Comparison of ENCODE assay signal across 18 mouse cellular contexts in the genomic region with DNA sequence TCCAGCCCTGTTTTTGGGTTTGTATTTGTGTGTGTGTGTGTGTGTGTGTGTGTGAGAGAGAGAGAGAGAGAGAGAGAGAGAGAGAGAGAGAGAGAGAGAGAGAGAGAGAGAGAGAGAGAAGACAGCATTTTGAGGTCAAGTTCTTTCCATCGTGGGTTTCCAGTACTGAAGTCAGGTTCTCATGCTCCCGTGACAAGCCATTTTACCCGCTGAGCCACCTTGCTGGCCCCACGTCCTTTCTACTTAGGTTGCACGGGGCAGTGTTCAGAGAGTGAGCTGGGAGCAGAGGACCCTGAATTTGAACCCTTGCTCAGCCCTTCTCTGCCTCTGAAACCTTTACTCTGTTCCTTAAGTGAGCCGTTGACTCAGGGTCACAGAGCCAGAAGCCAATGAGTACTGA. TPM values are rescaled to one million over a fixed set of nuclear protein-coding genes. Genes with fewer than 3 reads are reported as not detected.
DNase-seq lines count a peak whose midpoint lies in the region; ATAC-seq and TF ChIP-seq lines count a peak whose summit lies in the region.
"Had no signal": no experiment of that assay in that cellular context is flagged by ENCODE, and none has a peak within 500 bp of the region (broad histone marks: within the 10 kb centered on the region; RNA-seq: fewer than 3 reads in every experiment).

No protein-coding gene starts in this region.

- 66% methylated on average over 6 of the region's 6 CpGs for WGBS in kidney, embryonic 15.5 days
- WGBS in thymus, adult 2 months, result 51% methylated on average over 6 of the region's 6 CpGs
- WGBS in forebrain, embryonic 11.5 days, result 85% methylated on average over 6 of the region's 6 CpGs

- no peak for TF ChIP-seq POLR2A in thymus, adult 2 months (IDR thresholded peaks at IDR 0.05; ENCODE audit: control insufficient read depth, extremely low read depth, insufficient read depth, low read length, poor library complexity)

- H3K9ac ChIP-seq in kidney, embryonic 15.5 days, result no peak overlapping the region
- H3K9ac ChIP-seq in forebrain, embryonic 11.5 days (ENCODE audit: low read length), result no peak overlapping the region
- H3K9ac ChIP-seq: heart, embryonic 15.5 days; hindbrain, embryonic 13.5 days had no signal

- H3K27ac ChIP-seq in kidney, embryonic 15.5 days, result no peak overlapping the region
- 0 out of 2 replicates have a peak overlapping the region, but pooled peaks have one; percentile 47 for H3K27ac ChIP-seq in thymus, adult 2 months (ENCODE audit: control insufficient read depth, insufficient read depth, low read length)
- H3K27ac ChIP-seq in forebrain, embryonic 11.5 days (ENCODE audit: low read depth, low read length), result no peak overlapping the region
- H3K27ac ChIP-seq: embryonic facial prominence, embryonic 10.5 days; gastrocnemius, adult 2 months; heart, embryonic 10.5 days; heart, embryonic 15.5 days; hindbrain, embryonic 13.5 days had no signal

- no peak for TF ChIP-seq CTCF in thymus, adult 2 months (IDR thresholded peaks at IDR 0.05; ENCODE audit: borderline replicate concordance, control insufficient read depth, extremely low read depth, insufficient read depth, low read length, poor library complexity)

- DNase-seq in kidney, adult 9 months, result peak; percentile 27
- no peak for DNase-seq in thymus, adult 2 months
- DNase-seq in thymus, postnatal 36 days, result no peak
- peak; percentile 32 for DNase-seq in adipocyte (ENCODE audit: low spot score)
- DNase-seq in forebrain, embryonic 11.5 days (ENCODE audit: low spot score), result no peak
- DNase-seq: adrenal gland, adult 8-10 months; adrenal gland, postnatal 36 days; cerebellum, postnatal 10 days; gastrocnemius, adult 2 months; gastrocnemius, postnatal 36 days; heart, adult 18-20 months; heart, postnatal 14 days had no signal

- ATAC-seq in kidney, embryonic 15.5 days (replicated peaks; ENCODE audit: low FRiP score), result no peak
- no peak for ATAC-seq in forebrain, embryonic 11.5 days (replicated peaks; ENCODE audit: low FRiP score)
- ATAC-seq: forebrain, embryonic 14.5 days had no signal

- H3K36me3 ChIP-seq in kidney, embryonic 15.5 days, result no peaks in the 10 kb centered on the region
- peaks cover 3% of the 10 kb centered on the region; the same call in 1 of the 2 replicates for H3K36me3 ChIP-seq in thymus, adult 2 months (ENCODE audit: control insufficient read depth, insufficient read depth, low read length)
- no peaks in the 10 kb centered on the region for H3K36me3 ChIP-seq in forebrain, embryonic 11.5 days (ENCODE audit: control insufficient read depth, insufficient read depth, low read length)
- H3K36me3 ChIP-seq: embryonic facial prominence, embryonic 10.5 days; heart, embryonic 10.5 days; heart, embryonic 15.5 days had no signal

- no peak overlapping the region for H3K4me2 ChIP-seq in kidney, embryonic 15.5 days
- no peak overlapping the region for H3K4me2 ChIP-seq in forebrain, embryonic 11.5 days (ENCODE audit: low read depth, low read length, severe bottlenecking)
- H3K4me2 ChIP-seq: heart, embryonic 15.5 days; hindbrain, embryonic 13.5 days had no signal

- H3K9me3 ChIP-seq in kidney, embryonic 15.5 days (replicated peaks), result no peaks in the 10 kb centered on the region
- no peaks in the 10 kb centered on the region for H3K9me3 ChIP-seq in forebrain, embryonic 11.5 days (ENCODE audit: control insufficient read depth, low read length)
- H3K9me3 ChIP-seq: embryonic facial prominence, embryonic 10.5 days; heart, embryonic 10.5 days; heart, embryonic 15.5 days; hindbrain, embryonic 13.5 days had no signal

- no peaks in the 10 kb centered on the region for H3K27me3 ChIP-seq in kidney, embryonic 15.5 days
- H3K27me3 ChIP-seq in thymus, adult 2 months (ENCODE audit: control insufficient read depth, insufficient read depth, low read length), result no peaks in the 10 kb centered on the region
- no peaks in the 10 kb centered on the region for H3K27me3 ChIP-seq in forebrain, embryonic 11.5 days (ENCODE audit: control insufficient read depth, insufficient read depth, low read length)
- H3K27me3 ChIP-seq: heart, embryonic 15.5 days; hindbrain, embryonic 13.5 days had no signal

- no peak overlapping the region for H3K4me3 ChIP-seq in kidney, embryonic 15.5 days (replicated peaks)
- H3K4me3 ChIP-seq in thymus, adult 2 months (ENCODE audit: control insufficient read depth, insufficient read depth, low read length), result no peak overlapping the region
- H3K4me3 ChIP-seq in forebrain, embryonic 11.5 days (ENCODE audit: low read depth, low read length), result no peak overlapping the region
- H3K4me3 ChIP-seq: embryonic facial prominence, embryonic 10.5 days; gastrocnemius, adult 2 months; heart, embryonic 10.5 days; heart, embryonic 15.5 days; hindbrain, embryonic 13.5 days had no signal

- peaks cover 8% of the 10 kb centered on the region for H3K4me1 ChIP-seq in kidney, embryonic 15.5 days
- peaks cover 39% of the 10 kb centered on the region for H3K4me1 ChIP-seq in thymus, adult 2 months (replicated peaks; ENCODE audit: control insufficient read depth, insufficient read depth, low read length)
- H3K4me1 ChIP-seq in forebrain, embryonic 11.5 days (replicated peaks; ENCODE audit: control insufficient read depth, insufficient read depth, low read length), result no peaks in the 10 kb centered on the region

RNA-seq across cellular contexts. Expression of gene St8sia1, which starts 17.2 kb away (rescaled TPM):
- 3.0 and 3.1 TPM in 2 replicates for polyA plus RNA-seq in kidney, embryonic 15.5 days (2015; fragmentation: Nextera tagmentation; extraction: Ambion mirVana)
- polyA plus RNA-seq in thymus, adult 2 months (2012; rRNA removed), result 22.6 and 26.4 TPM in 2 replicates
- 2.4 and 3.1 TPM in 2 replicates for polyA plus RNA-seq in forebrain, embryonic 11.5 days (2014; fragmentation: Nextera tagmentation; extraction: Ambion mirVana)

Comparison
In these comparisons a context has a peak if more than half of its experiments do, and no peak if none do; other contexts are left out.
1. DNase-seq: peak in kidney, adult 9 months (single experiment) and adipocyte (single experiment); none in thymus, adult 2 months (single experiment), thymus, postnatal 36 days (0 of 2) and forebrain, embryonic 11.5 days (single experiment).